Mouse (Mus musculus): ENCODE measurements around the gene Scarf2. TPM values are rescaled to one million over a fixed set of nuclear protein-coding genes. Genes with fewer than 3 reads are reported as not detected.

Gene Scarf2
- total and polyA plus RNA-seq, 3 experiments, result 0.62 to 1.2 TPM; not detected in 1

DNA sequence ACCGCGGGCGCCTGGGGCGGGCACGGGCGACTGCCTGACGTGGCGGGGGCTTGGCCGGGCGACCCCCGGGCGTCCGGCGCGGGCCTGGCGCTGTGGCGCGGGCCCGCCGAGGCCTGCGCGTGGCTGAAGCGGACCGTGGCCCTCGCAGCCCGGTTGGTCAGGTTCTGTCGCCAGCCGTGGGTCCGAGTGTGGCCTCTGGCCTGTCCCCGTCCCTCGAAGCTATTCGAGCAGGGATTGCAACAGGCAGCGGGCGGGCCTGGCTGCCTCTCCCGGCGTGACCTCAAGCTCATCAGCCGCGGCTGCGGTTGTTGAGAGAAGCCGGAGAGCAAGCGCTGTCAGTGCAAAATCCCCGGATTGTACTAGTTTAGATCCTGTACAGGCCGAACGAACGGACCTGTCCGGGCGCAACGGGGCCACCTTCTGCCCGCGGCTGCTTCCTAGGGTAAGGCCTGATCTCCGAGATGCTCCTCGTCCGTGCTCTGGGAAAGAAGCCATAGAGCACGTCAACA lies 37.2 kb upstream of the Scarf2 start:
- DNase-seq (ENCODE audit: low read depth, low spot score), result peak; percentile 61
- peak overlapping the region; percentile 80 for H3K9ac ChIP-seq (ENCODE audit: control insufficient read depth, low read depth, low read length, poor library complexity, severe bottlenecking)
- peak overlapping the region; percentile 93 for H3K27ac ChIP-seq (ENCODE audit: control insufficient read depth, low read depth, low read length)
- no peak for TF ChIP-seq ZKSCAN1 (IDR thresholded peaks at IDR 0.05; ENCODE audit: low read depth, low read length)
- TF ChIP-seq MAFK (IDR thresholded peaks at IDR 0.05; ENCODE audit: borderline replicate concordance, low read depth, low read length), result no peak
- no peak for TF ChIP-seq CHD2 (IDR thresholded peaks at IDR 0.05; ENCODE audit: low read length)
- no peak for TF ChIP-seq POLR2AphosphoS5 (IDR thresholded peaks at IDR 0.05; ENCODE audit: borderline replicate concordance, low read depth, low read length)
- no peak for TF ChIP-seq GATA1 (IDR thresholded peaks at IDR 0.05; ENCODE audit: low read depth, low read length)
- no peak for TF ChIP-seq SIN3A (IDR thresholded peaks at IDR 0.05; ENCODE audit: low read length)
- no peak for TF ChIP-seq MEF2A (IDR thresholded peaks at IDR 0.05; ENCODE audit: extremely low read depth, insufficient replicate concordance, low read depth, low read length, poor library complexity, severe bottlenecking)
- no peak for TF ChIP-seq POLR2A (IDR thresholded peaks at IDR 0.05; ENCODE audit: control insufficient read depth in 1 of 2, insufficient read depth in 1 of 2, low read depth in 1 of 2, low read length in 2 of 2, poor library complexity in 1 of 2)
- TF ChIP-seq ELF1 (IDR thresholded peaks at IDR 0.05; ENCODE audit: low read depth, low read length), result no peak
- no peak for TF ChIP-seq MAX (IDR thresholded peaks at IDR 0.05; ENCODE audit: low read length)
- TF ChIP-seq MXI1 (IDR thresholded peaks at IDR 0.05; ENCODE audit: low read depth, low read length), result no peak; the same call in 1 of the 2 replicates
- TF ChIP-seq MYC (IDR thresholded peaks at IDR 0.05; ENCODE audit: low read depth, low read length), result no peak
- H3K27me3 ChIP-seq (ENCODE audit: control insufficient read depth in 1 of 2, insufficient read depth in 2 of 2, low read length in 2 of 2), result no peaks in the 10 kb centered on the region
- H3K9me3 ChIP-seq (replicated peaks; ENCODE audit: insufficient read depth, low read length), result no peaks in the 10 kb centered on the region
- peaks cover 5 to 36% of the 10 kb centered on the region in 2 experiments for H3K36me3 ChIP-seq (ENCODE audit: control insufficient read depth in 1 of 2, insufficient read depth in 2 of 2, low read length in 2 of 2)
- H3K4me1 ChIP-seq (ENCODE audit: control insufficient read depth in 1 of 2, insufficient read depth in 2 of 2, low read length in 2 of 2), result peaks cover 19 to 33% of the 10 kb centered on the region in 2 experiments
- H3K79me2 ChIP-seq (ENCODE audit: control insufficient read depth, insufficient read depth, low read length, poor library complexity), result peaks cover 32% of the 10 kb centered on the region
- peak overlapping the region; percentile 75 to 86 for H3K4me3 ChIP-seq (ENCODE audit: control insufficient read depth in 1 of 2, insufficient read depth in 1 of 2, low read depth in 2 of 2, low read length in 2 of 2)

DNA sequence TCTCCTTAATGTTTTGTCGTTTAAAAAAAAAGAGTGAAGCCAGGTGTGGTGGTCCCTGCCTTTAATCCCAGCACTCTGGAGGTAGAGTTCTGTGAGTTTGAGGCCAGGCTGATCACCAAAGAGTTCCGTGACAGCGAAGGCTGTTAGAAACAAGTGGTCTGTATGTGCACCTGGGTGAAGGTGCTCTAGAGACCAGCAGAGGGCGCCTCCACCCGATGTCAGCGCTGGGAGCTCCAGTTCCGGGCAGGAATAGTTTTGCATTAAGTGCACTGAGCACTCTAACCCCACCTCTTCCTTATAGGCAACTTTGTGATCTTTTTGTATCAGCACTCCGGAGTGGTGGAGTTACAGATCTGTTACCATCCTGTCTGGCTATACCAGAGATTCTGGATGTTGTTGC lies 36.4 kb upstream of the Scarf2 start:
- Histone ChIP-seq H3K27ac (ENCODE audit: control insufficient read depth, low read depth, low read length) (peak overlapping the region; percentile 93), H3K9me3 (replicated peaks; ENCODE audit: insufficient read depth, low read length) (no peaks in the 10 kb centered on the region), H3K4me1 (ENCODE audit: control insufficient read depth in 1 of 2, insufficient read depth in 2 of 2, low read length in 2 of 2) (peaks cover 19 to 33% of the 10 kb centered on the region in 2 experiments), H3K4me3 (ENCODE audit: control insufficient read depth in 1 of 2, insufficient read depth in 1 of 2, low read depth in 2 of 2, low read length in 2 of 2) (peak overlapping the region; percentile 75 to 86), H3K79me2 (ENCODE audit: control insufficient read depth, insufficient read depth, low read length, poor library complexity) (peaks cover 34% of the 10 kb centered on the region), H3K9ac (ENCODE audit: control insufficient read depth, low read depth, low read length, poor library complexity, severe bottlenecking) (peak overlapping the region; percentile 80), H3K27me3 (ENCODE audit: control insufficient read depth in 1 of 2, insufficient read depth in 2 of 2, low read length in 2 of 2) (no peaks in the 10 kb centered on the region), H3K36me3 (ENCODE audit: control insufficient read depth in 1 of 2, insufficient read depth in 2 of 2, low read length in 2 of 2) (peaks cover 13 to 42% of the 10 kb centered on the region in 2 experiments)
- DNase-seq (ENCODE audit: low read depth, low spot score), result peak; percentile 93
- TF ChIP-seq HCFC1 (IDR thresholded peaks at IDR 0.05; ENCODE audit: low read depth, low read length) (peak; percentile 64), POLR2AphosphoS5 (IDR thresholded peaks at IDR 0.05; ENCODE audit: borderline replicate concordance, low read depth, low read length) (no peak), MYC (IDR thresholded peaks at IDR 0.05; ENCODE audit: low read depth, low read length) (no peak; the same call in 1 of the 2 replicates), JUND (IDR thresholded peaks at IDR 0.05; ENCODE audit: low read depth, low read length) (peak; percentile 49; the same call in 1 of the 2 replicates), MEF2A (IDR thresholded peaks at IDR 0.05; ENCODE audit: extremely low read depth, insufficient replicate concordance, low read depth, low read length, poor library complexity, severe bottlenecking) (no peak), NELFE (IDR thresholded peaks at IDR 0.05; ENCODE audit: low read depth, low read length) (peak; percentile 39; the same call in 1 of the 2 replicates), CTCF (IDR thresholded peaks at IDR 0.05 in 2 of 3, conservative IDR thresholded peaks at IDR 0.05 in 1 of 3; ENCODE audit: control insufficient read depth in 1 of 3, insufficient read depth in 1 of 3, low read depth in 2 of 3, low read length in 3 of 3, poor library complexity in 1 of 3, severe bottlenecking in 1 of 3) (peak; percentile 88 to 92 (median 90)), NRF1 (IDR thresholded peaks at IDR 0.05; ENCODE audit: insufficient read depth, low read depth, low read length, poor library complexity, severe bottlenecking) (peak; percentile 34; the same call in 1 of the 2 replicates), MXI1 (IDR thresholded peaks at IDR 0.05; ENCODE audit: low read depth, low read length) (peak; percentile 58), GATA1 (IDR thresholded peaks at IDR 0.05; ENCODE audit: low read depth, low read length) (no peak), CHD1 (IDR thresholded peaks at IDR 0.05; ENCODE audit: low read depth, low read length) (0 out of 2 replicates have a peak, but pooled peaks have one; percentile 92), CHD2 (IDR thresholded peaks at IDR 0.05; ENCODE audit: low read length) (no peak), ZMIZ1 (IDR thresholded peaks at IDR 0.05; ENCODE audit: low read depth, low read length) (0 out of 2 replicates have a peak, but pooled peaks have one; percentile 35), MYB (IDR thresholded peaks at IDR 0.05; ENCODE audit: low read depth, low read length) (no peak), RCOR1 (IDR thresholded peaks at IDR 0.05; ENCODE audit: low read depth, low read length) (no peak), BHLHE40 (IDR thresholded peaks at IDR 0.05; ENCODE audit: borderline replicate concordance, low read depth, low read length) (0 out of 2 replicates have a peak, but pooled peaks have one; percentile 35), E2F4 (IDR thresholded peaks at IDR 0.05; ENCODE audit: borderline replicate concordance, low read depth, low read length) (no peak), KAT2A (conservative IDR thresholded peaks at IDR 0.05; ENCODE audit: low read depth, low read length) (no peak; the same call in 1 of the 2 replicates), SMC3 (IDR thresholded peaks at IDR 0.05; ENCODE audit: low read depth, low read length) (peak; percentile 75), USF2 (IDR thresholded peaks at IDR 0.05; ENCODE audit: borderline replicate concordance in 1 of 2, insufficient read depth in 1 of 2, low read depth in 1 of 2, low read length in 2 of 2) (no peak), ZC3H11A (IDR thresholded peaks at IDR 0.05; ENCODE audit: low read depth, low read length) (peak; percentile 43; the same call in 1 of the 2 replicates), TCF12 (IDR thresholded peaks at IDR 0.05; ENCODE audit: low read depth, low read length) (0 out of 2 replicates have a peak, but pooled peaks have one; percentile 33), ELF1 (IDR thresholded peaks at IDR 0.05; ENCODE audit: low read depth, low read length) (peak; percentile 82)
